Comparison of ENCODE assay signal across 24 mouse cellular contexts in genomic region chr1:91547567-91547966, GRCm38 (mm10). TPM values are rescaled to one million over a fixed set of nuclear protein-coding genes. Genes with fewer than 3 reads are reported as not detected.
DNase-seq lines count a peak whose midpoint lies in the region; ATAC-seq lines count a peak whose summit lies in the region.
"Had no signal": no experiment of that assay in that cellular context is flagged by ENCODE, and none has a peak within 500 bp of the region (broad histone marks: within the 10 kb centered on the region; RNA-seq: fewer than 3 reads in every experiment).

No protein-coding gene starts in this region.

- peak overlapping the region; percentile 81; the same call in 1 of the 2 replicates for H3K27ac ChIP-seq in hindbrain, embryonic 10.5 days
- no peak overlapping the region for H3K27ac ChIP-seq in hindbrain, embryonic 16.5 days (ENCODE audit: low read depth, low read length)
- no peak overlapping the region for H3K27ac ChIP-seq in neural tube, embryonic 11.5 days (ENCODE audit: low read depth, low read length)
- H3K27ac ChIP-seq: embryonic facial prominence, embryonic 15.5 days; hindbrain, embryonic 14.5 days; limb, embryonic 15.5 days; liver, embryonic 15.5 days had no signal

- H3K4me2 ChIP-seq in hindbrain, embryonic 16.5 days (ENCODE audit: low read length): no peak overlapping the region
- no peak overlapping the region for H3K4me2 ChIP-seq in neural tube, embryonic 11.5 days (ENCODE audit: low read depth)
- H3K4me2 ChIP-seq: embryonic facial prominence, embryonic 15.5 days; hindbrain, embryonic 14.5 days; limb, embryonic 15.5 days; liver, embryonic 15.5 days had no signal

- ATAC-seq in hindbrain, embryonic 16.5 days: no peak
- ATAC-seq in neural tube, embryonic 11.5 days (ENCODE audit: insufficient read depth, low FRiP score, low TSS enrichment): no peak

- no peaks in the 10 kb centered on the region for H3K9me3 ChIP-seq in hindbrain, embryonic 10.5 days
- no peaks in the 10 kb centered on the region for H3K9me3 ChIP-seq in hindbrain, embryonic 16.5 days (ENCODE audit: control insufficient read depth, low read length)
- no peaks in the 10 kb centered on the region for H3K9me3 ChIP-seq in neural tube, embryonic 11.5 days (ENCODE audit: control insufficient read depth, low read length)
- H3K9me3 ChIP-seq: embryonic facial prominence, embryonic 15.5 days; heart, embryonic 12.5 days; limb, embryonic 15.5 days; liver, embryonic 15.5 days had no signal

- 42% methylated on average over 5 of the region's 5 CpGs for WGBS in hindbrain, embryonic 10.5 days
- 24% methylated on average over 5 of the region's 5 CpGs for WGBS in hindbrain, embryonic 16.5 days
- WGBS in neural tube, embryonic 11.5 days: 69% methylated on average over 5 of the region's 5 CpGs

- H3K9ac ChIP-seq in hindbrain, embryonic 16.5 days (ENCODE audit: low read depth, low read length): no peak overlapping the region
- H3K9ac ChIP-seq in neural tube, embryonic 11.5 days (ENCODE audit: low read length): no peak overlapping the region
- H3K9ac ChIP-seq: embryonic facial prominence, embryonic 15.5 days; heart, embryonic 12.5 days; hindbrain, embryonic 14.5 days; limb, embryonic 15.5 days; liver, embryonic 15.5 days had no signal

- H3K4me3 ChIP-seq in hindbrain, embryonic 10.5 days: no peak overlapping the region
- no peak overlapping the region for H3K4me3 ChIP-seq in hindbrain, embryonic 16.5 days (ENCODE audit: low read length)
- no peak overlapping the region for H3K4me3 ChIP-seq in neural tube, embryonic 11.5 days (ENCODE audit: low read depth, low read length)
- H3K4me3 ChIP-seq: embryonic facial prominence, embryonic 15.5 days; heart, embryonic 12.5 days; limb, embryonic 15.5 days; liver, embryonic 15.5 days had no signal

- H3K27me3 ChIP-seq in hindbrain, embryonic 10.5 days (ENCODE audit: insufficient read depth, poor library complexity, severe bottlenecking): no peaks in the 10 kb centered on the region
- no peaks in the 10 kb centered on the region for H3K27me3 ChIP-seq in hindbrain, embryonic 16.5 days (replicated peaks; ENCODE audit: control insufficient read depth, insufficient read depth, low read length)
- no peaks in the 10 kb centered on the region for H3K27me3 ChIP-seq in neural tube, embryonic 11.5 days (ENCODE audit: control insufficient read depth, insufficient read depth, low read length)
- H3K27me3 ChIP-seq: embryonic facial prominence, embryonic 15.5 days; heart, embryonic 12.5 days; limb, embryonic 15.5 days; liver, embryonic 15.5 days had no signal

- DNase-seq in embryo, embryonic 10.5 days (ENCODE audit: low spot score): peak; percentile 43
- DNase-seq in embryo, embryonic 10 days (ENCODE audit: low spot score): no peak
- DNase-seq in hindbrain, embryonic 10.5 days (ENCODE audit: low spot score): peak; percentile 36
- DNase-seq in neural tube, embryonic 11.5 days (ENCODE audit: low spot score): peak; percentile 26
- no peak for DNase-seq in neural tube, embryonic 10.5 days (ENCODE audit: extremely low spot score, low spot score)
- DNase-seq in cerebellum, postnatal 36 days: no peak
- DNase-seq in testis, postnatal 14 days (ENCODE audit: low spot score): no peak
- DNase-seq: adrenal gland, postnatal 36 days; cerebellum, adult 11 months; cerebellum, postnatal 10 days; gastrocnemius, postnatal 14 days; heart, postnatal 14 days; kidney, adult 8-10 months; kidney, postnatal 14 days; left cerebral cortex, postnatal 4 days; lung, postnatal 4 days; thymus, adult 2 months; thymus, postnatal 4 days had no signal

- peaks cover 52% of the 10 kb centered on the region for H3K36me3 ChIP-seq in hindbrain, embryonic 10.5 days
- peaks cover 11% of the 10 kb centered on the region for H3K36me3 ChIP-seq in hindbrain, embryonic 16.5 days (ENCODE audit: control insufficient read depth, insufficient read depth, low read length)
- no peaks in the 10 kb centered on the region; the same call in 1 of the 2 replicates for H3K36me3 ChIP-seq in neural tube, embryonic 11.5 days (ENCODE audit: control insufficient read depth, insufficient read depth, low read length)

- peaks cover 22% of the 10 kb centered on the region for H3K4me1 ChIP-seq in hindbrain, embryonic 10.5 days (replicated peaks)
- no peaks in the 10 kb centered on the region for H3K4me1 ChIP-seq in hindbrain, embryonic 16.5 days (ENCODE audit: control insufficient read depth, insufficient read depth, low read depth, low read length)
- no peaks in the 10 kb centered on the region; the same call in 1 of the 2 replicates for H3K4me1 ChIP-seq in neural tube, embryonic 11.5 days (ENCODE audit: control insufficient read depth, insufficient read depth, low read length)
- H3K4me1 ChIP-seq: embryonic facial prominence, embryonic 15.5 days had no signal

RNA-seq across cellular contexts. Expression of gene Asb1, which starts 7.2 kb away (rescaled TPM):
- 8.9 and 10.8 TPM in 2 replicates for polyA plus RNA-seq in hindbrain, embryonic 10.5 days (2016; fragmentation: Nextera tagmentation; extraction: Ambion mirVana)
- polyA plus RNA-seq in hindbrain, embryonic 16.5 days (2015; fragmentation: Nextera tagmentation; extraction: Ambion mirVana): 10.3 and 12.0 TPM in 2 replicates
- polyA plus RNA-seq in neural tube, embryonic 11.5 days (2014; fragmentation: Nextera tagmentation; extraction: Ambion mirVana): 11.9 and 16.7 TPM in 2 replicates

RNA-seq across cellular contexts. Expression of gene Traf3ip1, which starts 53.1 kb away (rescaled TPM):
- polyA plus RNA-seq in hindbrain, embryonic 10.5 days (2016; fragmentation: Nextera tagmentation; extraction: Ambion mirVana): 9.3 and 11.0 TPM in 2 replicates
- polyA plus RNA-seq in hindbrain, embryonic 16.5 days (2015; fragmentation: Nextera tagmentation; extraction: Ambion mirVana): 10.4 TPM in 2 replicates
- polyA plus RNA-seq in neural tube, embryonic 11.5 days (2014; fragmentation: Nextera tagmentation; extraction: Ambion mirVana): 7.9 and 8.1 TPM in 2 replicates

Comparison
In these comparisons a context has a peak if more than half of its experiments do, and no peak if none do; other contexts are left out.
1. DNase-seq: peak in embryo, embryonic 10.5 days (single experiment), hindbrain, embryonic 10.5 days (single experiment) and neural tube, embryonic 11.5 days (single experiment); none in embryo, embryonic 10 days (single experiment), neural tube, embryonic 10.5 days (single experiment), cerebellum, postnatal 36 days (0 of 2) and testis, postnatal 14 days (single experiment).